Mouse (Mus musculus): ENCODE measurements around the gene Zbtb11.

The Zbtb11 gene

DNA sequence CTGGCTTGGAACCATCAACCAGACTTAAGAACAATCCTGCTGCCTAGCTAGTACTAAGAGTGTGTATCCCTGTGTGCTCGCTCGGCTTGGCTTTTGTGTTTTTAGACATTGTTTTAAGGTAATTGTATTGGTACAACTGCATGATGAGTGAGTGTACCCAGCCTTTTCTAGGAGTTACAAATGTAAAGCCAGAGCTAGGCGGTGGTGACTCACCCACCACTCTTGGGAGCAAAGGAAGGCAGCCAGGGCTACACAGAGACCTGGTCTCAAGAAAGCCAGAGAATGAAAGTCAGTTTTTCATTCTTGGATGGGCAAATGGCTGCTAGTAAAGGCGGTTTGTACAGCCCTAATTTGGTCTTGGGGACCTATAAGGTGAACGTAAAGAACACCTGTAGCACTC lies 3.3 kb upstream of the Zbtb11 start:
- DNase-seq: no peak

DNA sequence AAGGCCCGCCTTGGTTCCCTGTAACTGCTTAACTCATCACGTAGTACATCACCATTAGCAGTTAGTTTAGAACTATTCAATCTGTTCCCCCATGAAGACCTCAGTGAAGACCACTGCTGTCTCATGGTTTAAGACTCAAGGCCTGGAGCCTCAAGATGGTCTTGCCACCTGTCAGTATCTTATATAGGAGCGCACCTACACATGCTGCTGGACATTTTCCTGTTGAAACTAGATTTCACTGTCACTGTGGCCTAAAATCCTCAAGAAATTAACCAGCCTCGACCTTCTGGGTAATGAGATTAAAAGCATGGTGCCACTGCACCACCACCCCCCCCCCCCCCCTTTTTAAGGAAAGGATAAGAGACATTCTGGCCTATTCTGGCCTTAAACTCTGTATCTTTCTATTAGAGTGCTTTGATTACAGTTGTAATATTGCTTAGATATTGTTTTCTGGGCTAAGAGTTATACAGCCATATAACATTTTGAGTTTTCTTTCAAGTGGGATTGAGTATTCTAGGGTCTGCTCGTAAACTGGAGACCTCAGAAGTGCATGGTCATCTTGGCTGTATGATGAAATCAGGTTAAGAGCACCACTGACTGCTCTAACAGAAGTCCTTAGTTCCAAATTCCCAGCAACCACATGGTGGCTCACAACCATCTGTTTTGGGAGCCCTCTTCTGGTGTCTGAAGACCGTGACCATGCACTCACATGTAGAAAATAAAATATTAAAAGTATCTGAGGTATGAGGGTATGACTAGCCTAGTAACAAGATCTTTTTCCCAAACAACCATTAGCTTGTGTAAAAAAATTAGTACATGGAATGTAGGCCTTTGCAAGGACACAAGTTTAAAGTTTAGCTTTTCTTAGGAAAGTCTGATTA lies 1.7 kb upstream of the Zbtb11 start:
- DNase-seq: no peak

DNA sequence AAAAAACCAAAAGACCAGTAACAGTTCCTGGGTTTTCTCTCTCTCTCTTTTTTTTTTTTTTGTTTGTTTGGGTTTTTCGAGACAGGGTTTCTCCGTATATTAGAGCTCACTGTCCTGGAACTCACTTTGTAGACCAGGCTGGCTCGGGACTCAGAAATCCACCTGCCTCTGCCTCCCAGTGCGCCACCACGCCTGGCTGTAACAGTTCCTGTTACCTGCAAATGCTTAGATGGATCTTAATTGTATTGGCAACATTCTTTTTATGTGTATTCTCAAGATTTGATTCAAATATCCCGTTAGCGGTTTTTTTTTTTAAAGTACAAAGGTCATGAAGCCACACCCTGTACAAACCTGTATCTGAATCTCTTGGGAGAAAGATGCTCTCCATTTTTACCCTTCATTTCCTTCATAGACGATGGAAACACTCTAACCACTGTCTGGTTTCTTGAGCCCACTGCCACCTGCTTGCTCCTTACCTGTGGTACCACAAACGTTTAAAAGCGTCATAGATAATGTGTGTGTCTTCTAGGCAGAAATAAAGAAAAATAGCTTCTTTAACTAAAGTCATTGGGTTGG lies 969 bp upstream of the Zbtb11 start:
- no peak for DNase-seq

DNA sequence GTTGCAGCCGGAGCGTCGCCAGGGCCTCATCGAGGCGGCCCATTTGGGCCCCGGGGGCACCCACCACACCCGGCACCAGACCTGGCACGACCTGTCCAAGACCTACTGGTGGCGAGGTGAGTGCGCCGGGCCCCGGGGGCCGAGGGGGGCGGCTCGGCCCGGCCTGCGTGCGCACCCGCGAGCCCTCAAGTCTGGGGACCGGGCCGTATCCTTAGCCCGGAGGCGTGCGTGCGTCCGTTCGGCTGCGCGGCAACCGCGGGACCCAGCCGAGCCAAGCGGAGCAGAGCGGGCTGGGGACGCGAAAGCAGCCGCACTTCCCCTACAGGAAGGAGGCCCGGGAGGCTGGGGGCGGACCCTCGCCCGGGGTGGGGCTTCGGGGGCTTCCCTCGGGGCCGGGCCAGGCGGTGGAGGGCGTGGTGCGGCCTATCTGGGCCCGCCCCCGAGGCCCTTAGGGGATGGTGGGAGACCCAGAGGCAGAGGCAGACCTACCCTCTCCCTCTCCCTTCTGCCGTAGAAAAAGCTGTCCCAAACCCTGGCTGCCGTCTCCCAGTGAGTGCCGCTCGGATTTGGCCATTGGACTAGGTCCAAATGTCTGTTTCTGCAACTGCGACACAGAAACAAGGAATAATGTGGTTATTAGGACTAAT lies 696 bp downstream of the Zbtb11 start:
- DNase-seq: peak; percentile 94 to 97

DNA sequence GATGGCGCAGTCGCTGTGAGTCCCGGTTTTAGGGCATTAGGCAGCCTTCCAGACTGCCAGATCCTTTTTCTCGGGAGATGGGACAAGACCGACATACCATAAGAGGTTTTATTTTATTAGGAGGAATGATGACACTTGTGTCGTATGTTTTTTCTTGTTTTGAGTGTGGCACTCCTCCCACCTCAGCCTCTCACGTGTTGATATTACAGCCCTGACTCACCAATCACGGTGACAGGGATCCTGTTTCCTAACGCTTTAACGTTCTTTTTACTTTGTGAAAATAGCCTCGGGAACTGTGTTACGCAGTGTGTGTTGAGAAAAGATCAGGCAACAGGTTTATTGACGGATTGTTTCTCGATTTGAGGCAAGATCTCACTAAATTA lies 1.2 kb downstream of the Zbtb11 start:
- peak; percentile 49 to 57 for DNase-seq

DNA sequence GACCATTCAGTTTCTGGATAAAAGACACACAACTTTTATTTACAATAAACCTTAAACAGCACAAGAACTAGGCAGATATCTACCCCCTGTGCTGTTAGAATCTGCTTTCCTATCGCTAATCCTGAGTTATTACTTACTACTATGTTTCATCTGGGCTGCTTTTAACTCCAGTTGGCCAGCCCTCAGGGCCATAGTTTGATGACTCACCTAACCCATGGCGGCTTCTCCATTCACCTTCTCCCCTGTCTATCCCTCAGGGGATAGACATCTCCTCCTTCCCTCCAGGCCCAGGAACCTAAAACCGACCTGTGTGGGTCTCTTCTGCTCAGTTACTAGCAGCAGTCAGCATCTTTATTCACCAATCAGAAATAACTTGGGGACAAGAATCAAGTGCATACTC lies 12.3 kb downstream of the Zbtb11 start:
- DNase-seq: no peak

DNA sequence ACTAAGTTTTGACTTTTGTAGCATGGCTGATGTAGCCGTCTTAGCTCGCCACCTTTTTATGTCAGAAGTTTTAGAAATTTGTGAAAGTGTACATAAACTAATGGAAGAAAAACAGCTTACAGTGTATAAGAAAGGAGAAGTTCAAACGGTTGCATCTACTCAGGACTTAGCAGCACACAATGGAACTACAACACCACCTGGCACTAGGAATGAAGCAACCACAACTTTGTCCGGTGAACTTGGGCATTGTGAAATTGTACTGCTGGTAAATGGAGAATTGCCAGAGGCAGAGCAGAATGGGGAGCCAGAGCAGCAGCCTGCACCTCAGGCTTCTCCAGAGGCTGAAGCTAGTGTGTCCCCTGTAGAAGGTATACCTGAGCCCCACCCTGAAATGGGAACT lies 16.6 kb downstream of the Zbtb11 start:
- DNase-seq: no peak

DNA sequence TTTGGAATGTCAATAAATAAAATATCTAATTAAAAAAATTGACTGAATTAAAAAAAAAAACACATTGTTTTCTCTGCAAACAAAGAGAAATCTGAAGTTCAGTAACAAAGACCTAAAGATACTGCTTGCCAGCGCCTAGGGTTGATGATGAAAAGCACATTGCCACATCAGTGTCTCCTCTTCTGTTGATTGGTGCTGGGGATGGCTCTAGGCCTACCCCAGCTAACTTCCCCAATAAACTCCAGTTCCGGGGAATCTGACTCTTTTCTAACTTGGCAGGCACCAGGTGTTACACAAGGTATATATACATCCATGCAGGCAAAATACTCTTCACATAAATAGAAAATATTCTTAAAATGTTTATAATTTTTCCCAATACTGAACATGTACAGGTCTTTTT lies 20.6 kb downstream of the Zbtb11 start:
- DNase-seq: no peak

DNA sequence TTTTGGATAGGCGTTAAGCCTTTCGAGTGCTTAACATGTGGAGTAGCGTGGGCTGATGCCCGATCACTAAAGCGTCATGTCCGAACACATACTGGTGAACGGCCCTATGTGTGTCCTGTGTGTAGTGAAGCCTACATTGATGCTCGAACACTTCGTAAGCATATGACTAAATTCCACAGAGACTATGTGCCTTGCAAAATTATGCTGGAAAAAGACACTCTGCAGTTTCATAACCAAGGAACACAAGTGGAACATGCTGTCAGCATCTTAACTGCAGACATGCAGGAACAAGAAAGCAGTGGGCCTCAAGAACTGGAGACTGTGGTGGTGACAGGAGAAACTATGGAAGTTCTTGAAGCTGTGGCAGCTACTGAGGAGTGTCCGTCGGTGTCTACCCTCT lies 33.1 kb downstream of the Zbtb11 start:
- DNase-seq: no peak

DNA sequence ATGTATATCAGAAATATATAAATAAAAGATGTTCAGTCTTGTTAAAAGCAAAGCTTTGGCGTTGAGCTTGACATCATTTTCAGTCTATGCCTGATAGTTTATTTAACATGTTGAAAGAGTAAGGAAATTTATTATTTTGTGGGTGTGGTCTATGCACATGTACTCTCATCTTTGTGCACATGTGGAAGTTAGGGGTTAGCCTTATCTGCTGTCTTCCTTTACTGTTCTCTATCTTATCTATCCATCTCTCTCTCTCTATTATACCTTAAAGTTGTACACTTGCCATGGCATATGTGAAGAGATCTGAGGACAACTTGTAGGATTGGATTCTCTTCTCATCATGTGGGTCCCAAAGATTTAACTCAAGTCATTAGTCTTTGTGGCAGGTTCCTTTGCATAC lies 35.2 kb downstream of the Zbtb11 start:
- DNase-seq: no peak

DNA sequence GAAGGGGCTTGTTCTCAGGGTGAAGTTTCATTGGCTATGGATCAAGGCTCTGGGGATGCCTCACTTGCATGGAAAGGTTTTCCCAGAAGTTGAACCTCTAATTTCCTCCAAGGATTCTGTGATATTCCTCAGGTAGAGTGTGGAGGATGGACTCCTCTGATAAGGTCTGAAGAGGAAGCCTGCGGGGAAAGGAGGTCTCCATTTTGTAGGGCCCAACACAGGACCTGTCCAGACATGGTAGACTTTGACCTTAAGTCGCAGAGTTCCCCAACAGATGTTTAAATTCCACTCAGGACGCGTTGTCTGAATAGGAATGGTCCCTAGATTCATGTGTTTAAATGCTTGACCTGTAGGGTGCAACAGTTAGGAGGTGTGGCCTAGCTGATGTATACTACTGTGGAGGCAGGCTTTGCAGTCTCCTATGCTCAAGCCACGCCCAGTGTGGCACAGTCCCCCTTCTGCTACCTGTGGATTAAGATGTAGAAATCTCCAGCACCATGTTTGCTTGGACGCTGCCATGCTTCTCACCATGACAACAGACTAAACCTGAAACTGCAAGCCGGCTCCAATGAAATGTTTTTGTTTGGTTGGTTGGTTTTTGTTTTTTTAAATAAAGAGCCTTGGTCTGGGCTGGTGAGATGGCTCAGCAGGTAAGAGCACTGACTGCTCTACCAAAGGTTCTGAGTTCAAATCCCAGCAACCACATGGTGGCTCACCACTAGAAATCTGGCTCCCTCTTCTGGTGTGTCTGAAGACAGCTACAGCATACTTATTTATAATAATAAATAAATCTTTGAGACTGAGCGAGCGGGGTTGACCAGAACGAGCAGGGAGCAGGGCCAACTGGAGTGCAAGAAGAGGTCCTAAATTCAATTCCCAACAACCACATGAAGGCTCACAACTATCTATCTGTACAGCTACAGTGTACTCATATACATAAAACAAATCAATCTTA lies 39.4 kb downstream of the Zbtb11 start:
- DNase-seq: no peak

DNA sequence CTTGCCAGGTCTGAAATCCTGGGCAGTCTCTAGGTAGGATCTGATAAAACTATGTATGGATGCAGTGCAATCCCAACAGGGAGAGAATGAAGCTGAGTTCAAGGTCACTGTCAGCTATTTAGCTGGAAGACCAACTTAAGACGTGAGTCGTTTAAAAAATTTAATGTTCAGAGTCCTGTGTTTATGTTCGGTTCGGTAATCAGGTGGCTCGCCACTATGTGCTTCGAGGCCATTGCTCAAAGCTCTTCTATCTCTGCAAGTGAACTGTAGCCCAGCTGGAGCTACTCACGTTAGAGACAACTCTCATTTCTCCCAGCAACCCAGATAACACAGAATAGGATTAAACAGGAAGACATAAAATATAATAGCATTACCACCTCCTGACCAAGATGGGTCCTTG lies 40.4 kb downstream of the Zbtb11 start:
- DNase-seq: no peak

DNA sequence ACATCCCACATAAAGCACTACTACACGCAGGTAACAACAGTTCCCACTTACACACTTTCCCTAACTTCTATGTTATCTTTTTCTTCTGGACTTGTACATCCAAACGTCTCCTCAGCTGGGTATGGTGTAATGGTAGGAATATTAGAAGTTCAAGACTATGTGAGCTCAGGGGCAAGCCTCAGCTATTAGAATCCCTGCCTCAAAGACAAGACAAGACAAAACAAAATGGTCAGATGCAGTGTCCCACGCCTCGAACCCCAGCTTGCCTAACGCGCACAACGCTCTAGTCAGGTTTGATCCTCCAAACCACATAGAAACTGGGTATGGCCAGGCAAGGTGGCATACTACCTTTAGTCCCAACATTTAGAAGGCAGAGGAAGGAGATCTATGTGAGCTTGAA lies 46.0 kb downstream of the Zbtb11 start:
- no peak for DNase-seq

DNA sequence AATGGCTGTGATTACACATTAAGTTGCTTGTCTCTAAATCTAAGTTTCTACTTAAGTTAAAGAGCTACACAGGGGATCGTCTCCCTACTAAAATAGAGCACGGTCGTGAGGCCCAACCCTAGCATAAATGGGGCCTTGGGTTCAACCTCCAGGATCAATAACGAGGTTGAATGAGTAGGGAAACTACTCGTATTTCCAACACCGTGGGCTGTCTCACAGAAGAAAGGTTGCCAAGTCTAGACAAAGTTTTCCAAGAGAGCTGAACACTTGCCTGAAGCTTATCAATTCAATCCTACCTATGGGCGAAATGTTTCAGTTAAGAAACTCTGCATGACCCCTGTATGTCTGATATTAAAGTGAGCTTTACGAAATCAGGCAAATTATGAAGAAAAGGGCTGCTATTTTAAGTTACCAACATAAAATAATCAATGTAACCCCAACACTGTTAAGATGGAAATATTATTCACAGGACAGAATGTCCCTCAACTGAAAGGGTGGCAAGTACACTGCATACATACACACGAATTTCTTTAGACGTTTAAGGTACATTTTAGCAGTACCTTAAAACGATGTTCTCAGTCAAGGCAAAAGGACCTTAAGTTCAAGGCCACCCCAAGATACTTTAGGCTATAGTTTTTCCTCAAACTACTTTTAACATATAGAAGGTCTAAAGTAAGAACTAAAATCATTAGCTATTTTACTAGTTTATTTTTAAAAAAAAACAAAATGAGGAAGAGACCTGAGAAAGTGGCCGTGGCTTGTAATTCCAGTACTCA lies 54.4 kb downstream of the Zbtb11 start:
- DNase-seq: no peak

DNA sequence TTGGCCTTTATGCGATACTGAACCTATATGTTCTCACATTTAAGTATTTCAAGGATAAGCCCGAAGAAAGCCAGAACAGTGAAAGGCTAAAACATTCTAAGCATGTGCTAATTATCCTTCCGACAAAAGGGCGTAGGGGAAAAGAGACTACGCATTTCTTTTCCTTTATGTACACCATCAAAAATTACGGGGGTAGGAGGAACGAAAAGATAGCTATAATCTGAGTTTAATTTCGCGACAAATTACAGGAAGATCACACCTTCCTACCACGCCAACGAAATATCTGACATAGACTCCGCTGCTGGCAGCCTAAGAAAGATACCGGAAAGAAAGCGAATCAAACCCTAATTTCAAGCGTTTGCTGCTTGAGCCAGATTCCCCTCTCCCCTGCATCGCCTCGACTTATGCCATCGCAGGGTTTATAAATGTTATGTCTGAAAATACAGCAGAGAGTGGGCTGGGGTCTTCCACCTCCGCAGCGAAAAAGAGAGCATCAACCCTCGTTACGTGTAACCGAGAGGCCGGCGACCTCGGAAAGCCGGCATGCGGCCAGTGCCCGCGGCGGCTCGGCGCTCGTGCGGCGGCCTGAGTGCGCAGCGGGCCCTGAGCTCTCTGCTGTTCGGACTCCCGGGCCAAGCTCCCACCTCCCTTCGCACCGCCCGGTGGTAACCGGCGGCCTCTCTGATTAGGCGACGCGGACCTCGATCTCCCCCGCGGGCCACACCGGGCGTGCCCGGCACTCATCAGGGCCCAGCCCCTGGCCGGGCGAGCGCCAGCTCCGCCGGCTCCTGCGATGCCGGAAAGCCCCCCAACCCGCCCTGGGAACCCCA lies 55.3 kb downstream of the Zbtb11 start:
- peak; percentile 73 to 76 for DNase-seq

DNA sequence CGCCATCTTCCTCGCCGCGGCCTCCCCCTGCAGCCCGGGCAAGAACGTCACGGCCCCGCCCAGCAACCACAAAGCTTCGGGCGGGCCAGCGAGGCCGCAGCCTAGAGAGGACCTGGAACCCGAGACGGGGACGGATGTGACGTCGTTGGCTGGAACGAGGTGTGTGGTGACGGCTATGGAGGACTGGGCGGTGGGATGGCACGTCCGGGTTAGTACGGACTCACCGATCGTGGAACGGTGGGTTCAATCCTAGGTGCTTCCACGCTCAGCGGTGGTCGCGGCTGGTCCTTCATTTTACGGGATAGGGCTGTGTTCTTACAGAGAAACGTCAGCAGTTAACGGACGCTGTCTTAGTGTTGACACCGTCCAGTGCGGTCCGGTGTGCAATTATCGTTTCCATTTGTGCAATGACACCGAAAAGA lies 56.0 kb downstream of the Zbtb11 start, which contains the start of gene Pcnp:
Gene Pcnp, minus strand, starts transcription at position 79 of the 422 bp plus-strand sequence.
- peak; percentile 98 to 99 for DNase-seq

DNA sequence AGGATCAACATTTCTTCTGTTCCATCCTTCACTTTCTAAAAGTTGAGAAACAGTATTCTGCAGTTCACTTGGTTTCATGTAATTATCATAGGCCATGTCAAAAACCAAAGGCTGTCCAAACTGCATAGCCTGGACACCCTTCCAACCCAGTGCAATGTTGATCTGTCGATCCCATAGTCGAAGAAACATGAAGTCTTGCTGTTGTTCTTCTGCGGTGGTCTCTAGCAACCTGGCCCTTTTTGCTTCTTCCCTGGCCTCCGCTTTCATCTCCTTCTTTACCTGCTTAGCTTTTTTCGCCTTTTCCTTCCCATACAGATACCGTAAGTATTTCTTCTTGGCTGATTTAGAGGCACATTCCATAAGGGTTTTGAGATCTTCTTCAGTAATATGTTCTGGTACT lies 60.9 kb downstream of the Zbtb11 start:
- no peak for DNase-seq

DNA sequence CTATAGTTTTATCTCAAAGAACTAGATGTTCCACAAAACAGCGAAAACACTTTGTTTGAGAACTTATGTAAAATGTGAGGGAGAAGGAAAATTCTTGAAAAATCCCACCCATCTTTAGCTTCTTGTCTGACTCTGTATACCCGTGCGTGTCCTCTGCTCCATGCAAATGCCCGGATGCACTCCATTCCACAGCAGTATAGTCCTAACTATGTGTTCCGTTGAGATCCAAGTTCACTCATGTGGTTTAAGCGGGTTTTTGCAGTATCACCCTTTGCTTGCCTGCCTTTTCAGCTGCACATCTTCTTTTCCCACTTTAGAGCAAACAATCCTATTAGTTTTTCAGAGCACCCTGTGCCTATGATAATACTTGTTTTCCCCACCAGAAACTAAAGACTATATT lies 62.8 kb downstream of the Zbtb11 start:
- DNase-seq: no peak

DNA sequence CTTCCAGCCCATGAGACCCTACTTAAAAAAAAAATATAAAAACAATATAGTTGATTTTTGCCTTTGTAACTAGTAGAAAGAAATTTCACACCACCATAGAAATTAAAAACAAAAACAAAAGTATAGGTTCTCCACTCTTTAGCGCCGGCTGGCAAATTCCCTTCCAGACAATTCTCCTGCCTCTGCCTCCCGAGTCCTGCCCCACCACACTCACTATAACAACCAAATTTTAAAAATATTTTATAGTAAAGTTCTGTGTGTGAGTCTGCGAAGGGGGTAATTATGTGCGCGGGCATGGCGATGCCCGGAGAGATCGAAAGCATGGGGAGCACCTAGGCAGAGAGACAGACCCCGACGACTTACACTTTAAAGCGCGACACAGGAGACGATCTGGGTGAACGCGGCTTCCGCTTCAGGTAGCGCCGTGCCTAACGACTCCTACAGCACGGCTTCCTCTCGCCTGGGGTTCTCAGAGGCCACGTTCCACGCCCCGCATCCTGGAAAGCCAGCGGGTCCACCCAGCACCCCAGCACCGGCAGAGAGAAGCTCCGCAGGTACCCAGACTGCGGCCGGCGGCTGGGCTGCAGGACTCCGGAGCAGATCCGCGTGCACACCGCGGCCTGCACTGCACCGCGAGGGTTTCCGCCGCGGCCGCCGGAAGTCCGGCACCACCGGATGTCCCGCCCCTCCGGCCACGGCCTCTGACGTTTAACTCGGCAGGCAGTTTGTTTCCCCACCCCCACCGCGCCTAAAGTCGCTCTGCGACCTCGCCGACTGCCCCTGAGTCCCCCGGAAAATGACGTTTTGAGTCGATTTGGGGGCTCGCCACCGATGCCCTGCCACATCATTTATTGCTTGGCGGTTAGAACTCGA lies 63.7 kb downstream of the Zbtb11 start, which contains the start of gene Trmt10c:
Gene Trmt10c, minus strand, starts transcription at position 682 of the 873 bp plus-strand sequence.
- DNase-seq: peak; percentile 95 to 98

DNA sequence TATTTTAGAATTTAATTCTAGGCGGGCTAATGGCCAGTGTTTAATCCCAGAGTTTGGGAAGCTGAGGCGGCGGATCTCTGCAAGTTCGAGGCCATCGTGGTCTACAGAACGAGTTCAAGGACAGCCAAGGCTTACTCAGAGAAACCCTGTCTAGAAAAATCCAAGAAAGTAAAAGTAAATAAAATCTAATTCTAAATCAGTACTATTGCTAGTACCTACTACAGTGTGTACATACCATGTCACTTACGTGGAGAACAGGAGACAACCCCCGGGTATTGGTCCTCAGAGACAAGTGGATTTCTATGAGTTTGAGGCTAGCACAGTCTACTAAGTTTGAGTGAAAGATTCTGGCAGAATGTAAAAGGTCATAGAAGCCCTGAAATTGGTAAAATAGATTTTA lies 64.4 kb downstream of the Zbtb11 start:
- DNase-seq: no peak
